Mouse (Mus musculus) retina, adult 2 months (tissue): ENCODE measurements around the gene Wdr92.
"Not testable (repeated sequence)": the region's sequence is repeated elsewhere in the genome, so short reads cannot be mapped to it uniquely, and the experiment has no call there.

ENCODE experiments used
- DNase-seq: peaks from one replicate; pipeline ENCODE4 v3.0.0-alpha.2; 2012; ENCODE audit warnings: low read depth, low spot score

Wdr92 gene

GRCm38 (mm10) chr11:17211258-17212140 is 29.6 kb downstream of the Wdr92 start, which contains the start of gene Pno1:
Gene Pno1, minus strand, starts transcription at chr11:17211568.
- DNase-seq, result peak; percentile 95

DNA sequence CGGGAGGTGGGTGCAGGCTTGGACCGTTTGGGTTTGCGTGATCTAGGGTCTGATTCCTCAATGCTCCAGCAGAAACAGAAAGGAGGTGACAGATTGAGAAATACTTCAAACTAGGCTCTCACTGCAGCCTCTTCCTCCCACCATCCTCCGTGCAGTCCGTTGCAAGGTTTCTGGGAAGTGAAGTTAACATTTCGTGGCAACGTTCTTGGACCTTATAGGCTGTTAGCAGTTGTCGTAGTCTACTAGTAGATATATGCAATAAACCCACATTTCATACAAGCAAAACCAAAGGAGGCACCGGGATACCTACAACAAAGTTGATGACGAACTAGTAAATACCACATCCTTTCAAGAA is 30.2 kb downstream of the Wdr92 start:
- DNase-seq, result no peak

DNA sequence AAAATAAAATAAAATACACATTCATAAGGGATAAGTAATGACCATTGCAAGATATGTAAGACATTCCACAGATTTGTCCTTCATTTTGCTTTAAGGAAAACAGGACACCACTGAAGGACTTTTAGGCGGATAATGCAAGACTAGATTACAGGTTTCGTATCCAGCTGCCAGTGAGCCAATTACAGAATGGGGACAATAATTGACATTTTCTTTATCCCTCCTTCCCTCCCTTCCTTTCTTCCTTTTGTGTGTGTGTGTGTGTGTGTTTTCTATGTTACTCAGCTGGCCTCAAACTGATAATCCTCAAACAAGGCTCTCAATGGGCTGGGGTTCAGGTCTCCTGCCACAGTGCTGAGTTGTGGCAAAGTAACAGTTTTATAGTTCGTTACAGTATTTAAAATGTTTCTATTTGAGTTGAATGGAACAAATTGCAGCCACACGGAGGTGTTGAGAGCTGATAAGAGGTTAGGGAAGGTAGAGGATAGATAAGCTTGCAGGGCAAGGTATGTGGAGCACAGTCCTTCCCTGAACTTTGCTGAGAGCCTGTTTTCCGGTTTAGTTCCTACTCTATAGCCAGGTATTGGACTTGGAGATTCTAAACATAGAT is 31.1 kb downstream of the Wdr92 start:
- DNase-seq, result no peak

DNA sequence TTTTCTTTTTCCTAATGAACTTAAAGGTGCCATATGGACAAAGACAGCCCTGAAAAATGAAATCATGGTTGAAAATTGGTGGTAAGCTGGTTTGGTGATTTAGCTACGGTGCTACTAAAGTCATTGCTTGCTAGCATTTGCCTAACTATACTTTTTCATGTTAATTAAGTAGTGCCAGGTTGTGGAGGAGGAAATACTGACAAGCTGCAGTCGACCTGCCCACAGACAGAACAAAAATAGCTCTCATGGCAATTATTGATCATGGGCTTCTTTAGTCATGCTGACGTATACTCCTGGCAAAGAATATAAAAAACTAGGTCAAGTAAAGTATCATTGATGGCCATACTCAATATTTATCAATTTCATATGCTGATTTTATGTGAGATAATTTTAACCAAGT is 33.6 kb downstream of the Wdr92 start:
- no peak for DNase-seq

- DNase-seq, result no peak
Measured at GRCm38 (mm10) chr11:17221126-17221525, 39.2 kb downstream of the Wdr92 start.

- DNase-seq, result no peak
Measured at GRCm38 (mm10) chr11:17232792-17233191, 50.9 kb downstream of the Wdr92 start.

GRCm38 (mm10) chr11:17236449-17237037 is 54.6 kb downstream of the Wdr92 start:
- DNase-seq, result no peak

GRCm38 (mm10) chr11:17238598-17238997 is 56.7 kb downstream of the Wdr92 start:
- not testable (repeated sequence) for DNase-seq

DNA sequence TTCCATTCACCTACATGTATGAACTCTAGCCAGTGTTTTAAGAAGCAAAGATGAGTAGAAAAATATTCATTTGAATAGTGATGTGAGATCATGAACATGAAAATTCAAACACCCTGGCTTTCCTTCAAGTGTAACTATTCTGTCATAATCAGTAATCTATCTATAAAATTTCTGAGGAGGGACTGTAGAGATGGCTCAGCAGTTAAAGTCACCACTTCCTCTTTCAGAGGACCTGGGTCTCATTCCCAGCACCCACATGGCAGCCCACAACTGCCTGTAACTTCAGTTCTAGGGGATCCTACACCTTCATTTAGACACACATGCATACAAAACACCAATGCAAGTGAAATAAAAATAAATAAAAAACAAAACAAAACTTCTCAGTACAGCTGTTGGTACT is 66.8 kb downstream of the Wdr92 start:
- DNase-seq, result no peak

DNA sequence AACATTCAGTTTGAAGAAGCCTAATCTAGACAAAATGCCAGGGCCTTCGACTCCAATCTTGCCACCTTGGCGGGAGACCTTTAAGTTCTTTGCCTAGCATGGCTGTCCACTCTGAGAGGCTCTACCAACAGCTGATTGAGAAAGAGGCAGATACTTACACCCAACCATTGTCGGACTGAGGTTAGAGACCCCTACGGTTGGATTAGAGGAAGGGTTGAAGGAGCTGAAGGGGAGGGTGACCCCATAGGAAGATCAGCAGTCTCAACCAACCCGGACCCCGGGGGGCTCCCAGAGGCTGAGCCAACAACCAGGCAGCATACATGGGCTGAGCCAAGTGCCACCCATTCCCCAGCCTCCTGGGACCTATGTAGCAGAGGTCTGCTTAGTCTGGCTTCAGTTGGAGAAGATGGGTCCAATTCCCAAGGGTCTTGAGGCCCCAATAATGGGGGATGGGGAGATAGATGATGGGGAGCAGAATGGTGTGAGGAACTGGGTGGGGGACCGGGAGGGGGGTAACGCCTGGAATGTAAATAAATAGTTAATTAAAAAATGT is 75.0 kb downstream of the Wdr92 start:
- no peak for DNase-seq

DNA sequence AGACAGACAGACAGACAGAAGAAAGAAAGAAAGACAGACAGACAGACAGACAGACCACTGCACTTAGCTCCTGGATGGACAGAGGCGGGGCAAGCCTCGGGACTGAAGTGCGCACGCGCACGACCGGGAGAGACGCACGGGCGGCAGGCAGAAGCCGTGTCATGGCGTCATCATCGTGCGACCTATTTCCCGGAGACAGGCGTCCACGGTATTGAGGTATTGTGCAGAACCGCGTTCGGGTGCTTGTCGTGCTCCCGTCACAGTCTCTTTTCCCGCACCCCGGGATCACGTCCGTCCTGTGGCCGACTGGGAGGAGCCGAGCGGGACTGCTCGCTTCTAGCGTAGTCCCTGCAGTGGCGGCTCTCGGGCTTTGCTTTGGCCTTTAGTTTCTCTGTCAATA is 75.5 kb downstream of the Wdr92 start, which contains the start of gene C1d:
TSS of gene C1d (plus strand) at position 137 of the 400 bp plus-strand sequence.
- DNase-seq, result peak; percentile 91

- no peak for DNase-seq
Measured at GRCm38 (mm10) chr11:17257861-17258260, 76.0 kb downstream of the Wdr92 start.

- no peak for DNase-seq
Measured at GRCm38 (mm10) chr11:17267176-17267575, 85.3 kb downstream of the Wdr92 start.

- no peak for DNase-seq
Measured at GRCm38 (mm10) chr11:17268801-17269200, 86.9 kb downstream of the Wdr92 start.

DNA sequence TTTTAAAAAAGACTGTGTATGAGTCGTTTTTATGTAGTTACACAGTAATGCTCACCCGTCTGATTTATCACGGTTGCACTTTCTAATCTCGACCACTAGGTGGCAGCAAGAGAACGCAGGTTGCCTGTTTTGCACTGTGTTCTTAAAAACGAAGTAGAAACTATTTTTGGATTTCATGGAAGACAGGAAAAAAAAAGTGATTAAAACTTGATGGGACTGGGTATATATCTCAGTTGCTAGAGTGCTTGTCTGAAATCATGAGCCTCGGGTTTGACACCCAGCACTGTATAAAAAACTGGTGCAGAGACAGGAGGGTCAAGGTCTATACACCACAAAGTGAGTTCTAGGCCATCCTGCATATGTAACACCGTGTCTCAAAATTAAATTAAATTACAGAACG is 98.1 kb downstream of the Wdr92 start:
- DNase-seq, result peak; percentile 34
